Mouse (Mus musculus) cerebellum, postnatal 4 days (tissue): ENCODE results near the gene Gm4491.

Source experiments
- DNase-seq, 2 experiments: peaks; one replicate each; pipeline ENCODE4 v3.0.0; 2022; ENCODE audit warnings: low spot score in 2 of 2, mixed read lengths in 1 of 2

Gm4491 gene

DNA sequence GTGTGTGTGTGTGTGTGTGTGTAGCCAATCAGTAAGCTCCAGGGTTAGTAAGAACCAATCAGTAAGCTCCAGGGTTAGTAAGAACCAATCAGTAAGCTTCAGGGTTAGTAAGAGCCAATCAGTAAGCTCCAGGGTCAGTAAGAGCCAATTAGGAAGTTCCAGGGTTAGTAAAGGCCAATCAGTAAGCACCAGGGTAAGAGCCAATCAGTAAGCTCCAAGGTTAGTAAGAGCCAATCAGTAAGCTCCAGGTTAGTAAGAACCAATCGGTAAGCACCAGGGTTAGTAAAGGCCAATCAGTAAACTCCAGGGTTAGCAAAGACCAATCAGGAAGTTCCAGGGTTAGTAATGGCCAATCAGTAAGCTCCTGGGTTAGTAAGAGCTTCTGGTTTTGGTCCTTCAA is 32.8 kb downstream of the Gm4491 start:
- no peak for DNase-seq

DNA sequence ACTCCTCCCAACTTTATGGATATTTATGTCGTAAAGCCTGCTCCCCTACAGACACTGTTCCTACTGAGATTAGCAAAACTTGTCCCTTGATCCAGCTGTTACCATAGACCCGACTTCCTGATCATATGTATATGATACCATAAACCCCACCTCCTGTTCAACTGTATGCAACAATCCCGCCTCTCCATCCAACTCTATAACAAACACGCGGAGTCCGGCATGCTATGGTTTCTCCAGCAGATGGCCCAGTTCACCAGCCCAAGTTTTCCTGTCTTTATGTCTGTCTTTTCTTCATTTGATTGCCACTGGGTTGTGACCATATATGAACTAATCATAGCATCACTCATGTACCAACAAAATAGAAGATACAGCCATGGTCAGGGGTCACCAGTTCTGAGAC is 40.1 kb downstream of the Gm4491 start:
- no peak for DNase-seq

DNA sequence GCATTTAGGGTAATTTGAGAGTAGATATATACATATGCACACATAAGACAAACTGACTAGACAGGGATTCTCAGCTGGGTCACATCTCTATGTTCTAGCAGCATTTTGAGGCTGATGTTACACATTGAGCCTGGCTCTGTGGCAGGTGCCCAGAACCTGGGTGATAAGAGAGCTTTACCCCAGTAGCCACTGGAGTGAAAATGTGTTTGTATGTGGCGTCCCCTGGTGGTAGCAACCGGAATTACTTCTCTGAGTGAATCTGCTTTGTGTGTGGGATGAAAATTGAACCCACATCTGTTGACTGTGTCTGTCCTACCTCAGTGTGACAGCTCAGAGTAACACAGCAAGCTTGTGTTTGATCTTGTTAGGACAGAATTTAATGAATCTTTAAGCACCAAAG is 45.8 kb downstream of the Gm4491 start:
- DNase-seq = peak in 1 of 2 experiments; percentile 13

DNA sequence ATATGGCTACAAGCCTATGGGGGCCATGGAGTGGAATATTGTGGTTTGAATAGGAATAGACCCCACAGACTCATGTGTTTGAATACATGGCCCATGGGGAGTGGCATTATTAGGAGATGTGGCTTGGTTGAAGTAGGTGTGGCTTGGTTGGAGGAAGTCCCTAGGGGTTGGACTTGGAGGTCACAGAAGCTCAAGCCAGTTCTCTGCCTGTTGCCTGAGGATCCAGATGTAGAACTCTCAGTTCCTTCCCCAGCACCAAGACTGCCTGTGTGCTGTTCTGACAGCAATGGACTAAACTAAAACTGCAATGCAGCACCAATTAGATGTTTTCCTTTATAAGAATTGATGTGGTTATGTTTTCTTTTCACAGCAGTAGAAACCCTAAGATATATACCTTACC is 49.6 kb downstream of the Gm4491 start:
- no peak for DNase-seq
